Mouse (Mus musculus) embryo, embryonic 10.5 days (tissue): ENCODE measurements at regions not wholly inside any gene's neighbourhood (a gene's known extent, or its start where the extent isn't known, plus 50 kb on each side); places are given as distances from the start of the nearest gene placed in this dataset.

Experiments
- DNase-seq: peaks from one replicate; pipeline ENCODE4 v3.0.0-alpha.2; 2015; ENCODE audit warnings: low spot score

DNA sequence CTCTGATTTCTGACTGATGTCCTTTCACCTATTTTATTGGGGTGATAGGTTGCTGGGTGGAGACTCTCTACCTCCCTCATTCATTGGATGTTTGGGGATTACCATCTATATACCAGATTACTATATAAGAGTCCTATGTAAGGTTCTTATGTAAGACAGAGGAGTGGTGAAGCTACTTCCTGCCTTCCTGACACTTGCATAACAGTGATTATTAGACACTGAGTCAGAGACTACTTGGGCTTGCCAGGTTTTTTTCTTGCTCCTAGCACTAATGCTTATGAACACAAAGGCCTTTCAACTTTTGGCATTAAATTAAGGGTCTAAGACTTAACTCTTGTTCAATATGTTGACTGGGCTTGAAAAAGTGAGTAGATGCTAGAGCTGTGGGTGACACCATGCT is 500.4 kb downstream of the Olfm4 start:
- DNase-seq: no peak

DNA sequence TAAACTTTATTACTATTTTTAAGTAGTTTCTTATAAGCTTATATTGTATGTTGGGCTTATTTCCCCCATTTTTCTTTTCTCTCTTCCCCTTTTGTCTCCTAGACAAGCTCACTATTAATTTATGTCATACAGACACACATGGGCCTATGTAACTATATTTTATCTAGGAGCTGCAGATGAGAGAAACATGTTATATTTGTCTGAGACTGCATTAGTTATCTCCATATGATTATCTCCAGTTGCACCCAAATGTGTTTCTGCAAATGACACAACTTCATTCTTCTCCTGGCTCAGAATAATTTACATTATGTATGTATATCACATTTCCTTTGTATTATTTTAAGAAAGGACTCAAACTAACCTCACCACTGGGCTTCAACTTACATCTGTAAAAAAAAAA is 501.3 kb downstream of the Olfm4 start:
- DNase-seq: no peak

DNA sequence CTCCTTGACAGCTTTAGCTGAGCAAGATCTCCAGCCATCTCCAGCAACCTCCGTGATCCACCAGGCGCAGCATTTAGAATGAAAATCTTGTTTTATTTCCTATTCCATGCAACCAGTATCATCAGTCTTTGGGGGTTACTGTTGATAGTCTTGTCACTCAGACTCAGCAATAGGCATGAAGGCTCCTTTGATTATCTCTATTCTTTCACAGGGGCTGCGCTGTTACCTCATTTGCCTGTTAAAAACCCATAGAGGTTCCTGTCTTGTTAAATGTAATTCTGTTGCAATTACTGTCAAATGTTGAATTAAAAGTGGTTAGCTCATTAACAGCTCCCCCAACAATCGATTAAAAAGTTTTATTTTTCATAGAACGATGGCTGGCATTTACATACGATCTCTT is 502.7 kb downstream of the Olfm4 start:
- no peak for DNase-seq

DNA sequence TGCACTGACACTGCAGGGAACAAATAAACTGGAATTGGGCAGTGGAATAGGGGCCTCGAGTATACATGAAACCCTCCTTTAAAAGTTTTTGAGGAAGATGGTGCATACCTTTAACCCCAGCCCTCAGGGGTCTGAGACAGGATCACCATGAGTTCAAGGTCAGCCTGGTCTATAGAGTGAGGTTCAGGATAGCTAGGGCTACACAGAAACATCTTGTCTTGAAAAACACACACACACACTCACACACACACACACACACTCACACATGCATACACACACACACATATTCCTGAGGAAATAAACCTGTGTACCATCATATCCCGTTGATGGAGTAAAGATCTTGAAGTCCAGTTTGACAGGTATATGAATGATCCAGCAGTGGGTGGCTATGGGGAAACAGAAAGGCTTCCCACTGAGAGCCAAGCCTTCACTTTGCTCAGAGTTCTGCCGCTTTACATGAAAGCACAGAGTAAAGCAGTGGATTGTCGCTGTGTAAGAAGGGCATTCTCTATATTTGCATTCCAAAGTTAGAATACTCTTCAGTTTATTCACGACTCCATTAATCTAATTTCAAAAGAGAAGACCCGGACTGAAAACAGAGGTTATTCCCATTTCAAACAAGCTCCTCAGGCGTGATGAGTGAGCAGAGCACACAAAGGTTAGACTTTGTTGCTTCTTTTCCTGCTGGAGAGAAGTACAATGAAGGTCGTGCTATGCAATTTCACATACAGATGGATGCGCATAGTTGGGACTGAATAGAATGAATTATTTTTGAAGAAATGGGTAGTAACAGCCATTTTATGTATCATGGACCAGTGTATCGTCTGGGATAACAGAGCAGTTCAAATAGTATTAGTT is 508.4 kb downstream of the Olfm4 start:
- DNase-seq: peak; percentile 39

DNA sequence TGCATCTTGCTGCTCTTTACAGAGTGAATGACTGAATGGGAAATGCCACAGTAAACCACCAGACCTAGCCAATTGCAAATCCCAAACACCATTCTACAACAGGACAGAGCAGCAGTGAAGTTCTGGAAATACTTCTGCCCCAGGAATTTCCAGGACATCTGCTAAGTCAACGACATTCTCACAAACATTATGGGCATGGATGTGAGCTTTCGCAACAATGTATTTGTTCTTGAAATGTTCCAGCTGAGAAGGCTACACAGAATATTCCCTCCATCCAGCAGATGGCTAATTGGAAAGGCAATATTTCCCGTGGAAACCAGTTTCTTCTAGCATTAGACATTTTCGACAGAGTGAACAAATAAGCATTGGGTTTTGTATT is 509.0 kb downstream of the Olfm4 start:
- no peak for DNase-seq

DNA sequence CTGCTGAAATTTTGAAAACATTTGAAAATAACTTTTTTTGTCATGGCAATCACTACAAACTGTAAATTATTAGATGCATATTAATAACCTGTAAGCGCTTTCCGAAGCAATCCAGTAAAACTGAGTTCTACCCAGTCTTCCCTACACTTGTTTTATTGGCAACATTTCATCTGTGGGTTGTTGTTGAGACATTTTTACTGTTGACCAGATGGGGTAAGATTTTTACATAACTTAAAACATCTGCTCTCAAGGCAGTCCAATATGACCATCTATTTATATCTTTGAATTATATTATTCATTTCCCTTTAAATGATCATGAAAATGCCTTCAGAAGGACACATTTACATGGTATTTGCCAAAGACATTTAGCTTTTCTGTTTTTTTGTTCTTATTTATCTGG is 520.5 kb downstream of the Olfm4 start:
- DNase-seq: no peak

DNA sequence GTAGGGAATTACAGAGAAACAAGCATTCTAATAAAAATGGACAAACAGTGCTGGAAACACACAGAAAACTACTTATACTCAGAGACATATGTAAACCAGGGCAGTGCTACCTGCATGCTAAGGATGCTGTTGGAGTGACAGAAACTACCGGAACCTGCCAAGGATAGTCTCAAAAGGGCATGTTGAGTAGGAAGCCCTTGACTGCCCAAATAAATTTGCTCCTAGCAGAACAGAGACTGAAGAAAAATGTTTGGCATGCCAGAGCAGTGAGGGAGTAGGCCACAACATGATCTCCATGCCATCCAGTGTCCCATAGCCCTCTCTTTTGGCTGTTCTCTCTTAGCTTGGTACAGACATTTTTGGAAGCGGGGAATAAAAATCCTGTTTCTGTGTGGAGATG is 532.7 kb downstream of the Olfm4 start:
- no peak for DNase-seq

DNA sequence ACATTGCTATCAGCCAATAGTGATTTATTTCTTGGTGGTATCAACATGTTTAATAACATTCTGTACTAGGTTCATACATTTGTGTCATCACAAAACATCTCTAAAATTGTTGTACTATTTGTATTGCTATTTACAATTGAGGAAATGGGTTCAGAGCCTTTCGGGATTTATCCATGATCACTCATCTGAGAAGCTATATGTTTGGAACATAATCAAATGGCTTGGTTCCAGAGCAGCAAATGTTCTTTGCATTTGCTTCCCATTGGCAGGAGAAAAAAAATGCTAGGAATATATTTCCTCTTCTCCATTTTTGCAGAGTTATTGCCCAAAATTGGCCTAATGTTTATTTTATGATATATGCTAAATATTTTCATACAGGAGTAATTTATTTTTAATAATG is 537.3 kb downstream of the Olfm4 start:
- no peak for DNase-seq

DNA sequence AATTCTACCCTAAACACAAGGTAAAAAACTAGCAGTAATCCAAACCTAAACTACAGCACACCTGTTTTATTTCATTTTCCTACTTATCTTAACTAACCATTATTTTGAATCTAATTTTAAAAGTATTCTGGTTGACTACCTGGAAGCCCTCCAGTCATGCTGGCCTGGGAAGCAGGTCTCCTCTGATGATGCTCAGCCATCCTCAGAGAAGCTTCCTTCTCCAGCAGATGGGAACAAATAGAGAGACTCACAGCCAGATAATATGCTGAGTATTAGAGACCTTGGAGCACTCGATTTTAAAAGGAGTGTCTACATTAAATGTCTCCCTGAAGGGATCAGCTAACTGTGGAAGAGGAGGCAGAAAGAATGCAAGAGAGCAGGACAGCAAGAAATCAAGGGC is 537.8 kb downstream of the Olfm4 start:
- DNase-seq: no peak

DNA sequence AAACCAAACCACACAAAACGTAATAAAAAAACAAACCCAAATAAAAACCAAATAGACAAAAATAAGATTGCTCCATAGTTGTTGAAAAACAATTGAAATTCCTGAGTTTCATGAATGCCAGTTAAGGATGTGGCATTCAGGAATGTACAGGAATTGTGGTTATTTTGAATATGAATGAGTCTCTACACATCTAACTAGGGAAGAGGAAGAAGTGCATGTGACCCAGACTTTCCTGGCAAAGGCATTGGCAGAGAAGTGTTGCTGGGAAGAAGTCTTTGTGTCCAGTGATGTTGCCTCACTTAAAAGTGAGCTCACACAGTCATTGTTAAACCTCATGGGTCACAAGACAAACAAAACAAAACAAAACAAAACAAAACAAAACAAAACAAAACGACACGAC is 538.7 kb downstream of the Olfm4 start:
- no peak for DNase-seq

DNA sequence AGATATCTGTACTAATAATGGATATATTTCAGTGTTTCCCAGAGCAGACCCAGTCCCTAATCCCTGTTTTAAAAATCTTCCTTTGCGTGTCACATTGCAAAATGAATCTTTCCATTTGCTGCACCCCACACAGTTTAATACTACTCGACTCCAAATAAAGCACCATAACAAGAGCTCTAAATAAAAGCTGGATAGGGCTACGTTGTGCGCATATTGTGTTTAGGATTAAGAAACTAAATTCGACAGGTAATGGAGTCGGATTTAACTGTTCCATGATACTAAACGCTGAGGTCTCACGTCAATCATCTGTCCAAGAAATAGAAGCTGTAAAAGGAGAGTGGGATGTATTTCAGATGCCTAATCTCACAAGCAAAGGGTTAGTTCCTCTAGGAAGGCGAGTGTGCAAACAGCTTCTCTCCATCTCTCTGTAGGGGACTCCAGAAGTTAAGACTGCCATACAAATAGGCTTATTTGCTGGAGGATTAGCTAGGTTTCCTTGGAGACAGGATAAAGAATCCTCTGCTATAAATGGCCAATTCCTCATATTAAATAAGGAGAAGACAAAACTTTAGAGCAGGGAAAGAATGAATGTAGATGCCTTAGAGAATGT is 544.6 kb downstream of the Olfm4 start:
- peak; percentile 7 for DNase-seq

DNA sequence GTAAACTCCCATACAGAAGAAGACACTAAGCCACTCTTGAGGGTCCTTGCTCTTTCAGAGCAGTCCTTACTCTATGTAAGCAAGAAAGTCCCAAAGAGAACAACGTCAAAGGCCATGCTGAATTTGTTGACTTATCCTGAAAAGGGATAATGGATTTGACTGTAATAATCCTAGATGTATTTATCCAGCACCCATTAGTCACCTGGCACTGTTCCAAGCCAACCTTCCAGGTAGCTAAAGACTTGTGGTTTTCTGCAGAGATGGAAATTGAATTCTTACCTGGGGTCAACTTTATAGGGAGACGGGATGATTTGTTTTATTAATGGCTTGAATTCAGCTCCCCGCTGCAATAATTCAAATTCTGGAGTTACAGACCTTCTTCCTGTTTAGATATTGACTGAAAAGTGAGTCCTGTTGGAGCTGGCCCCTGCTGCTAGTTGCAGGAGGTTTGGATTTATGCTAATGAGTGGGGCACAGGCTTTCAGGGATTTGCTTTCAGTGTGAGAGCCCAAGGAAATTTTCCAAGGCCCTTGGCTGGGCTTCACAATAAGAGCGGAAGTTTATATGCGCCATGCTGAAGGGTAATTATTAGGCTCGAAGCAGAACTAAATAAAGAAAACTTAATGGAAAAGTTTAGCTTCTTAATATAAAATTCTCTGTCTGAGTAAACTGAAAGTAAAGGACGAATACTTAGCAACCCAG is 552.3 kb downstream of the Olfm4 start:
- DNase-seq: peak; percentile 22

DNA sequence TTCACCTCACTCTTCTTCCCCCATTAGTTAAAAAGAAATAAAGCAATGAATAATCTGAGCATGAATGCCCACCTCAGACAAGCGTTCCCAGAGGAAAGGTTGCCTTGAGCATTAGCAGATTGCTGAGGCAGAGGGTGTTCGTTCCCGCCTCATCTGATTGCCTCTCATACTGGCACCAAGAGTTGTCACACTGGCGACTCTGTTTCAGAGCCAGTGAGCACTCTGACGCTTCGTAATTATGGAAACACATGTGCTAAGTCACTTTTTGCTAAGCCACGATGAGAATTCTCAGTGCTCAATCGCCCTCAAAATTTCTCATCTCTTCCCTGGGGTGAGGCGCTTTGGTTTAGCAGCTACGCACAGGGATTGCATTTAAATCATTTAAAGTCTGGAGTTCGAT is 576.1 kb downstream of the Olfm4 start:
- no peak for DNase-seq
